Mouse (Mus musculus) E14TG2a.4 (cell line): ENCODE results near the gene Tbc1d30.

Experiments used
- CTCF ChIP-seq: conservative IDR thresholded peaks from 2 replicates; pipeline ENCODE4 v1.5.1; 2014; ENCODE audit warnings: low read length
- NANOG ChIP-seq: IDR thresholded peaks from 2 replicates; pipeline ENCODE4 v1.6.1; 2014; ENCODE audit warnings: borderline replicate concordance, low read length, mixed read lengths

DNA sequence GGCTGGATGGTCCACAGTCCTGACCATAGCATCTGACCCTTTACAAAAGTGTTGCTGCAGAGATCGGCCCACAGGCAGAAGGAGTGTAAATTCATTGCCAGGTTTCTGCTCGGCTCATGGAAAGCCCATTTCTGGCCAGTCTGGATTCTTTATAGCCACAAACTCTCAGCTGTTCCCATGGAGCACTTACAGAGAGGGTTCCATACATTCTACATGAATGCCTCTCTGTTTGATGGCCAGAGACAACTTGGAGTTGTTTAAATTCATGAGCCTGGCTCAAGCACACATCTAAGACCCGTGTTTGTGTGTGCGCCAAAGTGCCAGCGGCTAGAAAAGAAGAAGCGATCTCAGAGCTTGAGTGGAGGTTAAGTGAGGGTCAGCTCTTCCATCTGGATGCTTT, 43.2 kb upstream of the Tbc1d30 start:
- TF ChIP-seq CTCF, result no peak
- TF ChIP-seq NANOG, result no peak
